Mouse (Mus musculus): Measurements from ENCODE around the gene Lrriq1. TPM values are rescaled to one million over a fixed set of nuclear protein-coding genes. Genes with fewer than 3 reads are reported as not detected.

The Lrriq1 gene
- total and polyA plus RNA-seq, 3 experiments: not detected

GRCm38 (mm10) chr10:103045019-103045418 is 191.1 kb downstream of the Lrriq1 start:
- TF ChIP-seq ZC3H11A (IDR thresholded peaks at IDR 0.05; ENCODE audit: low read depth, low read length) (no peak), TCF12 (IDR thresholded peaks at IDR 0.05; ENCODE audit: low read depth, low read length) (no peak), POLR2A (IDR thresholded peaks at IDR 0.05; ENCODE audit: control insufficient read depth in 1 of 2, insufficient read depth in 1 of 2, low read depth in 1 of 2, low read length in 2 of 2, poor library complexity in 1 of 2) (no peak), GABPA (IDR thresholded peaks at IDR 0.05; ENCODE audit: low read depth, low read length) (no peak), ZMIZ1 (IDR thresholded peaks at IDR 0.05; ENCODE audit: low read depth, low read length) (no peak), ZKSCAN1 (IDR thresholded peaks at IDR 0.05; ENCODE audit: low read depth, low read length) (no peak), E2F4 (IDR thresholded peaks at IDR 0.05; ENCODE audit: borderline replicate concordance, low read depth, low read length) (no peak), CHD2 (IDR thresholded peaks at IDR 0.05; ENCODE audit: low read length) (no peak), RAD21 (IDR thresholded peaks at IDR 0.05; ENCODE audit: low read depth, low read length) (no peak)
- H3K27ac ChIP-seq (ENCODE audit: control insufficient read depth, low read depth, low read length): no peak overlapping the region
- DNase-seq (ENCODE audit: low read depth, low spot score): no peak
- H3K9me3 ChIP-seq (replicated peaks; ENCODE audit: insufficient read depth, low read length): no peaks in the 10 kb centered on the region
- H3K4me1 ChIP-seq (ENCODE audit: control insufficient read depth in 1 of 2, insufficient read depth in 2 of 2, low read length in 2 of 2): no peaks in the 10 kb centered on the region
- H3K9ac ChIP-seq (ENCODE audit: control insufficient read depth, low read depth, low read length, poor library complexity, severe bottlenecking): no peak overlapping the region
- H3K27me3 ChIP-seq (ENCODE audit: control insufficient read depth in 1 of 2, insufficient read depth in 2 of 2, low read length in 2 of 2): no peaks in the 10 kb centered on the region
- no peaks in the 10 kb centered on the region for H3K36me3 ChIP-seq (ENCODE audit: control insufficient read depth in 1 of 2, insufficient read depth in 2 of 2, low read length in 2 of 2)
- H3K4me3 ChIP-seq (ENCODE audit: control insufficient read depth in 1 of 2, insufficient read depth in 1 of 2, low read depth in 2 of 2, low read length in 2 of 2): no peak overlapping the region
- no peaks in the 10 kb centered on the region for H3K79me2 ChIP-seq (ENCODE audit: control insufficient read depth, insufficient read depth, low read length, poor library complexity)

GRCm38 (mm10) chr10:103035002-103035640 is 201.0 kb downstream of the Lrriq1 start:
- DNase-seq (ENCODE audit: low read depth, low spot score): no peak
- no peaks in the 10 kb centered on the region for H3K27me3 ChIP-seq (ENCODE audit: control insufficient read depth in 1 of 2, insufficient read depth in 2 of 2, low read length in 2 of 2)
- no peaks in the 10 kb centered on the region for H3K4me1 ChIP-seq (ENCODE audit: control insufficient read depth in 1 of 2, insufficient read depth in 2 of 2, low read length in 2 of 2)
- no peaks in the 10 kb centered on the region for H3K79me2 ChIP-seq (ENCODE audit: control insufficient read depth, insufficient read depth, low read length, poor library complexity)
- TF ChIP-seq NRF1 (IDR thresholded peaks at IDR 0.05; ENCODE audit: insufficient read depth, low read depth, low read length, poor library complexity, severe bottlenecking): no peak
- TF ChIP-seq GABPA (IDR thresholded peaks at IDR 0.05; ENCODE audit: low read depth, low read length): no peak
- no peak for TF ChIP-seq MYB (IDR thresholded peaks at IDR 0.05; ENCODE audit: low read depth, low read length)
- TF ChIP-seq USF1 (IDR thresholded peaks at IDR 0.05; ENCODE audit: low read depth, low read length): no peak
- TF ChIP-seq POLR2A (IDR thresholded peaks at IDR 0.05; ENCODE audit: control insufficient read depth in 1 of 2, insufficient read depth in 1 of 2, low read depth in 1 of 2, low read length in 2 of 2, poor library complexity in 1 of 2): no peak
- TF ChIP-seq ZMIZ1 (IDR thresholded peaks at IDR 0.05; ENCODE audit: low read depth, low read length): no peak
- no peak overlapping the region for H3K4me3 ChIP-seq (ENCODE audit: control insufficient read depth in 1 of 2, insufficient read depth in 1 of 2, low read depth in 2 of 2, low read length in 2 of 2)
- no peak overlapping the region for H3K9ac ChIP-seq (ENCODE audit: control insufficient read depth, low read depth, low read length, poor library complexity, severe bottlenecking)
- H3K27ac ChIP-seq (ENCODE audit: control insufficient read depth, low read depth, low read length): no peak overlapping the region
- H3K36me3 ChIP-seq (ENCODE audit: control insufficient read depth in 1 of 2, insufficient read depth in 2 of 2, low read length in 2 of 2): no peaks in the 10 kb centered on the region
- H3K9me3 ChIP-seq (replicated peaks; ENCODE audit: insufficient read depth, low read length): no peaks in the 10 kb centered on the region

GRCm38 (mm10) chr10:103030931-103031330 is 205.2 kb downstream of the Lrriq1 start:
- no peaks in the 10 kb centered on the region for H3K79me2 ChIP-seq (ENCODE audit: control insufficient read depth, insufficient read depth, low read length, poor library complexity)
- no peaks in the 10 kb centered on the region for H3K36me3 ChIP-seq (ENCODE audit: control insufficient read depth in 1 of 2, insufficient read depth in 2 of 2, low read length in 2 of 2)
- TF ChIP-seq CHD2 (IDR thresholded peaks at IDR 0.05; ENCODE audit: low read length) (no peak), MAFK (IDR thresholded peaks at IDR 0.05; ENCODE audit: borderline replicate concordance, low read depth, low read length) (no peak), NELFE (IDR thresholded peaks at IDR 0.05; ENCODE audit: low read depth, low read length) (no peak), CTCF (IDR thresholded peaks at IDR 0.05 in 2 of 3, conservative IDR thresholded peaks at IDR 0.05 in 1 of 3; ENCODE audit: control insufficient read depth in 1 of 3, insufficient read depth in 1 of 3, low read depth in 2 of 3, low read length in 3 of 3, poor library complexity in 1 of 3, severe bottlenecking in 1 of 3) (no peak), HCFC1 (IDR thresholded peaks at IDR 0.05; ENCODE audit: low read depth, low read length) (no peak), ELF1 (IDR thresholded peaks at IDR 0.05; ENCODE audit: low read depth, low read length) (no peak), MAZ (IDR thresholded peaks at IDR 0.05; ENCODE audit: low read depth, low read length) (no peak), RAD21 (IDR thresholded peaks at IDR 0.05; ENCODE audit: low read depth, low read length) (no peak), ZC3H11A (IDR thresholded peaks at IDR 0.05; ENCODE audit: low read depth, low read length) (no peak), ZNF384 (IDR thresholded peaks at IDR 0.05; ENCODE audit: low read depth, low read length) (no peak), ETS1 (IDR thresholded peaks at IDR 0.05; ENCODE audit: low read depth, low read length) (no peak), POLR2AphosphoS5 (IDR thresholded peaks at IDR 0.05; ENCODE audit: borderline replicate concordance, low read depth, low read length) (no peak)
- H3K4me1 ChIP-seq (ENCODE audit: control insufficient read depth in 1 of 2, insufficient read depth in 2 of 2, low read length in 2 of 2): no peaks in the 10 kb centered on the region
- no peak overlapping the region for H3K9ac ChIP-seq (ENCODE audit: control insufficient read depth, low read depth, low read length, poor library complexity, severe bottlenecking)
- no peaks in the 10 kb centered on the region for H3K9me3 ChIP-seq (replicated peaks; ENCODE audit: insufficient read depth, low read length)
- no peak for DNase-seq (ENCODE audit: low read depth, low spot score)
- no peak overlapping the region for H3K4me3 ChIP-seq (ENCODE audit: control insufficient read depth in 1 of 2, insufficient read depth in 1 of 2, low read depth in 2 of 2, low read length in 2 of 2)
- no peak overlapping the region for H3K27ac ChIP-seq (ENCODE audit: control insufficient read depth, low read depth, low read length)
- H3K27me3 ChIP-seq (ENCODE audit: control insufficient read depth in 1 of 2, insufficient read depth in 2 of 2, low read length in 2 of 2): no peaks in the 10 kb centered on the region

Measured in MEL (cell line).